Mouse (Mus musculus) small intestine, adult 2 months (tissue): ENCODE data around the gene Gm33543. TPM values are rescaled to one million over a fixed set of nuclear protein-coding genes. Genes with fewer than 3 reads are reported as not detected.

Experiments
- H3K27ac ChIP-seq: fragments of 200-500 bp; 2 replicates; pipeline ENCODE4 v1.5.1; 2012; ENCODE audit warnings: low read depth, low read length, control low read depth, inconsistent platforms; ENCODE audit not compliant: insufficient read depth
- H3K27me3 ChIP-seq: fragments of 200-500 bp; 2 replicates; pipeline ENCODE4 v1.6.1; 2012; ENCODE audit warnings: mild to moderate bottlenecking, moderate library complexity, low read length, inconsistent platforms; ENCODE audit not compliant: control insufficient read depth, insufficient read depth
- H3K36me3 ChIP-seq: fragments of 200-500 bp; 2 replicates; pipeline ENCODE4 v1.6.1; 2012; ENCODE audit warnings: mild to moderate bottlenecking, low read length, control low read depth, inconsistent platforms; ENCODE audit not compliant: control insufficient read depth, insufficient read depth
- H3K4me1 ChIP-seq: fragments of 200-500 bp; 2 replicates; pipeline ENCODE4 v1.6.1; 2012; ENCODE audit warnings: low read length, inconsistent platforms, mixed read lengths; ENCODE audit not compliant: control insufficient read depth, insufficient read depth, insufficient read length
- H3K4me3 ChIP-seq: fragments of 200-500 bp; 2 replicates; pipeline ENCODE4 v1.5.1; 2012; ENCODE audit warnings: low read depth, mild to moderate bottlenecking, control low read depth, inconsistent platforms, low read length, moderate library complexity
- CTCF ChIP-seq: fragments of 200-500 bp; IDR thresholded peaks from 2 replicates; pipeline ENCODE4 v1.5.1; 2012; ENCODE audit warnings: low read depth, mild to moderate bottlenecking, control low read depth, inconsistent platforms, low read length, moderate library complexity, mixed read lengths; ENCODE audit not compliant: insufficient replicate concordance, insufficient read length; ENCODE audit errors: extremely low read depth
- POLR2A ChIP-seq: fragments of 200-500 bp; IDR thresholded peaks from 2 replicates; pipeline ENCODE4 v1.6.1; 2012; ENCODE audit warnings: low read depth, mild to moderate bottlenecking, control low read depth, inconsistent platforms, low read length, moderate library complexity
- WGBS: fragments of 180-500 bp; shearing (Covaris S2); methylation state at CpG from one replicate; pipeline ENCODE4 v1.1.7; 2018; 5-methylcytosine and 5-hydroxymethylcytosine counted together
- polyA plus RNA-seq: library from polyadenylated mRNA; depleted of rRNA; stranded (reverse); fragments of >200 nt; gene quantifications from 2 replicates; pipeline ENCODE4 v1.2.3, GENCODE M21; 2012

Gene Gm33543
- polyA plus RNA-seq, 1 experiment = not detected

- Histone ChIP-seq H3K4me1 (no peaks in the 10 kb centered on the region), H3K36me3 (no peaks in the 10 kb centered on the region), H3K4me3 (no peak overlapping the region), H3K27me3 (no peaks in the 10 kb centered on the region), H3K27ac (no peak overlapping the region)
- TF ChIP-seq CTCF (no peak), POLR2A (no peak)
- 34% methylated on average over 3 of the region's 3 CpGs for WGBS
These were observed 4.0 kb upstream of the Gm33543 start for GRCm38 (mm10) chr10:95846739-95847138.

- no peak overlapping the region for H3K27ac ChIP-seq
- H3K4me1 ChIP-seq = no peaks in the 10 kb centered on the region
These were observed 3.6 kb upstream of the Gm33543 start for GRCm38 (mm10) chr10:95846281-95846680.

DNA sequence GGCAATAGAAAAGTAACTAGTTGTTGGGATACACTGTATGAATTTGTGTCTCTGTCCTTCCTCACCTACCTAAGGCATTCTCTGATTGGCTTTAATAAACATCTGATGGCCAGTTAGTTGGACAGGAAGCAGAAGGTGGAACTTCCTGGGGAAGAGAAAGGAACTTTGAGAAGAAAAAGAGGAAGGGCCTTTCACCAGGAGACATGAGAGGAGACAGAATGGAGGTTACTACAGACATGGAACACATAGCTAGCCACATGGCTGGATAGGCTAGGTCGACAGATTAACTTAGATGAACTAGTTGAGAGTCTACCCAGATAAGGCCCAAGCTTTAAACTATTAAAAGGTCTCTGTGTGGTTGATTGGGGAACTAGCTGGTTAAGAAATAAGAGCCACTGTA, 1.1 kb upstream of the Gm33543 start:
- H3K4me3 ChIP-seq = no peak overlapping the region
- TF ChIP-seq CTCF = no peak
- no peak for TF ChIP-seq POLR2A
- H3K36me3 ChIP-seq = no peaks in the 10 kb centered on the region
- no peaks in the 10 kb centered on the region for H3K4me1 ChIP-seq
- 81% methylated on average over 1 of the region's 1 CpGs for WGBS
- H3K27ac ChIP-seq = no peak overlapping the region
- no peaks in the 10 kb centered on the region for H3K27me3 ChIP-seq

More at GRCm38 (mm10) chr10:95846281-95846680, 3.6 kb upstream of the Gm33543 start:
- no peak for TF ChIP-seq CTCF
- TF ChIP-seq POLR2A = no peak
- Histone ChIP-seq H3K27me3 (no peaks in the 10 kb centered on the region), H3K36me3 (no peaks in the 10 kb centered on the region), H3K4me3 (no peak overlapping the region)

DNA sequence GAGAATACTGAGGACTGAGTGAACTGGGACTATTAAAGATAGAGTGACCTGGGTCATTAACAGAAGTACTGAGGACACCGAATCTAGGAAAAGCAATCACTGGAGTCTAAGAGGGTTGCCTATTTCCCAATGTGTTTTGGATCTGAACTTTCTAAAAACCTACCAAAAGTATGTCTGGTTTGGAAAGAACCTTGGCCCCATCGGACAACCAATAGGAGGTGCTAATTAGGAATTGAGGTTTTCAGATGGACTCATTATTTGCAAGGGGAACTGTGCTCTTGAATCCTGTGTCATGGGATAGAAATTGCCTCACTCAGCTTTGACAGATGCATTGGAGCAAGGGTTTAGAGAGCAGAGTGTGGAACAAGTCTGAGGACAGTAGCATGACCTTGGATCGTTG, 1.5 kb downstream of the Gm33543 start:
- 94% methylated on average over 3 of the region's 3 CpGs for WGBS

DNA sequence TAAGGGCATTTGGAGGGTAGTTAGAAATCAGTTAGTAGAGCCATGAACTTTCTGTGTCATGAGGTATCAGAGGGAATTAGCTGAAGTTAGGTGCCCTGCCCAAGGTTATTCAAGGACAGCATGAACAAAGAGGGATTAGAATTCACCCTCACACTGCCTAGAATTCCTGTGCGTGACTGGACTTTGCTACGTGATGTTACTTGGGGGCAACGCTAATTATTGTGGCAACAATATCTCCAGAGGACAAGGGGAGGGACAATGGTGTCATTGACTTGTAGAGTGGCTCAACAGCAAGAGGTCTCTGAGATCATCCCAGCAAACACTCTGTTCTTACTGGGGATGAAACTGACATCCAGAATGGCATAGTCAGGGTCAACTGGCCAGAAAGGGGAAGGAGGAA, 2.9 kb downstream of the Gm33543 start:
- no peak overlapping the region for H3K27ac ChIP-seq
- no peak for TF ChIP-seq POLR2A
- TF ChIP-seq CTCF = no peak
- no peak overlapping the region for H3K4me3 ChIP-seq
- no peaks in the 10 kb centered on the region for H3K36me3 ChIP-seq
- 89% methylated on average over 3 of the region's 3 CpGs for WGBS
- H3K27me3 ChIP-seq = no peaks in the 10 kb centered on the region
- H3K4me1 ChIP-seq = no peaks in the 10 kb centered on the region

More for the DNA sequence above, 1.5 kb downstream of the Gm33543 start:
- H3K4me1 ChIP-seq = no peaks in the 10 kb centered on the region
- H3K36me3 ChIP-seq = no peaks in the 10 kb centered on the region
- no peak overlapping the region for H3K27ac ChIP-seq
- no peak overlapping the region for H3K4me3 ChIP-seq
- no peaks in the 10 kb centered on the region for H3K27me3 ChIP-seq
- TF ChIP-seq POLR2A = no peak
- no peak for TF ChIP-seq CTCF

GRCm38 (mm10) chr10:95839036-95839435, 3.7 kb downstream of the Gm33543 start:
- WGBS = 88% methylated on average over 4 of the region's 4 CpGs
- H3K4me1 ChIP-seq = no peaks in the 10 kb centered on the region
- H3K27me3 ChIP-seq = no peaks in the 10 kb centered on the region
- TF ChIP-seq POLR2A (no peak), CTCF (no peak)
- H3K27ac ChIP-seq = no peak overlapping the region
- no peak overlapping the region for H3K4me3 ChIP-seq
- no peaks in the 10 kb centered on the region for H3K36me3 ChIP-seq

DNA sequence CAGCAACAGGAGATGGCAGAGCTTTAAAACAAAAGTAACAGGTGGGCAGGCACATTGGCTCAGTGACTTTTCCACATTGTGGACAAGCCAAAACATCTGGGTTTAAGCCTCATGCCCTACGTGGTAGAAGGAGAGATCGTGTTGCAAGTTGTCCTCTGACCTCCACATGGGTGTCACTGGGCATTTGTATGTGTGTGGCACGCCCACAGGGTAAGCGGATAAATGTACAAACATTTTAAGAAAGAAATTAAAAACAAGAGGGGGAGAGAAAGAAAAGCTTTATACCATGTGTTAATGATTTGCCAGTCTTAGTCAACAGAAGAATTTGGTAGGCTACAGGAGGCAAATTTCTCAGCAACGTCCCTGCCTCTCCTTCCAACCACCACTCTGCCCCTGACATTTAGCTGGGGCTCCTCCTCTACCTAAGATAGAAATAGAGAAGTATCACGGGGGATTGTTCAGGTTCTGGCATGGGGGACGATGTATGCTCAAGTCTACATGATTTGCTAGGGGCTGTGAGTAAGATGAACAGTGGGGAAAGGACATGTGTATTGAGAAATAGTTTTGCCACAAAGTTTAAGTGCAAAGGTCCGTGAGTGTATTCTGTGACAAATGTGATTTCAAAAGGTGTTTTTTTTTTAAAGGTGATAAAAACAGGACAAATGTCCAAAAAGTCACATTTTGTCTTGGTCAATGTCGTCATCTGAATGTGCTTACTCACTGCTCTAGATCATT, 6.0 kb downstream of the Gm33543 start:
- WGBS = 55% methylated on average over 9 of the region's 9 CpGs
- TF ChIP-seq CTCF (no peak), POLR2A (no peak)
- Histone ChIP-seq H3K36me3 (no peaks in the 10 kb centered on the region), H3K27ac (no peak overlapping the region), H3K4me1 (no peaks in the 10 kb centered on the region), H3K4me3 (no peak overlapping the region), H3K27me3 (no peaks in the 10 kb centered on the region)
